Mouse (Mus musculus) regulatory T cell (primary cell): Measurements from ENCODE around the gene Ugt1a7c.
"Not testable (repeated sequence)": the region's sequence is repeated elsewhere in the genome, so short reads cannot be mapped to it uniquely, and the experiment has no call there.

Experiments
- in situ Hi-C: fragments of 300-600 bp; cut with MboI, MseI; formaldehyde crosslinking; loops from one replicate; pipeline ENCODE4 v1.15.1; 2025; ENCODE audit warnings: high pct_unique_total_duplicates

Ugt1a7c gene

GRCm38 (mm10) chr1:88112769-88113168, 17.9 kb downstream of the Ugt1a7c start:
- in situ Hi-C loops: not testable (repeated sequence)

DNA sequence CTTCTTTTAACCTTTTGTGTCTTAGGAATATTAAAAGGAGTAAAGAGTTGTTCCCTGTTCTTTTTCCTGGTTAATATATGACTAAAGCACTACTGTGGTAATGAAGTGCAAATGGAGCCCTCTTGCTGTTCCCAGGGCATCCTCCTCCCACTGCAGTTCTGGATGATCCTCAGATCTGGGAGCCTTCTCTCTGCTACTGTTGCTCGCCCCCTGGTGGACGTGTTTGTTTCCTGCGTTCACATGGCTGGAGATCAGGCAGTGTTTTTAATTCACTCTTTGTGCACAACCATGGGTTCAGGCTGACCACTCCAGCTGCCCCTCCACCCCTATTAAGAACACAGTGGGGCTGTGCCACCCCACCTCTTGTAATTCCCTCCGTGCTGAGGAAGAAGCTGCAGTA, 25.7 kb downstream of the Ugt1a7c start:
- in situ Hi-C loops: not testable (repeated sequence)

GRCm38 (mm10) chr1:88121521-88121920, 26.7 kb downstream of the Ugt1a7c start:
- in situ Hi-C loops: not testable (repeated sequence)

GRCm38 (mm10) chr1:88125827-88126360, 31.0 kb downstream of the Ugt1a7c start:
- in situ Hi-C loops: not testable (repeated sequence)

DNA sequence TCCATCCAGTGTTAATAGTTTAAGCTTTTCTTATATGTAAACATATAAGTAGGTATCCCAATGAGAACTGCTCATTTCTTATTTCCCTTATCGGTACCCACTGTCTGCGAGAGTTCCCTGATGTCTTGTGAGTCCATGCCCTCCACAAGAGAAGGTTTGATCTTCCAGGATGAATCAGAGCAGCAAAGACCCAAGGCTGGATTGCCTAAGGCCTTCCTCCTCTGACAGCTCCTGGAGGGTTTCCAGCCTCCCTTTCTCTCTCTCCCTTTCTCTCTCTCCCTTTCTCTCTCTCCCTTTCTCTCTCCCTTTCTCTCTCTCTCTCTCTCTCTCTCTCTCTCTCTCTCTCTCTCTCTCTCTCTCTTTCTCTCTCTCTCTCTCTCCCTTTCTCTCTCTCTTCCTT, 34.2 kb downstream of the Ugt1a7c start:
- in situ Hi-C loops: not testable (repeated sequence)

DNA sequence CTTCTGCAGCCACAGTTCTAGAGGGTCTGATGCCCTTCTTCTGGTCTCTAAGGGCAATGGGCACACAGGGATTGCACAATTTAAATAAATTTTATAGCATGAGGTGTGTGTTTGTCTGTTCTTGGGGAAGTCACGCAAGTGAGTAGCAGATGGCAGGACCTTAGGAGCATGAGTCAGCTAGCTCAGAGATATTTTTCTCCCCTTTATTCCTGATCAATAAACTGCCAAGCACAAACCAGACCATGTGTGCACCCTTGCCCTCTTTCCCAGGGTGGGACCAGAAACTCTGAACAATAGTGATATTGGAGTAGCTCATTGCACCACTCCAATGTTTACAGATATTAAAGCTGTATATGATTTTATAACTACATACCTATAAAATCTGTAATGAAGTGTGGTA, 35.4 kb downstream of the Ugt1a7c start:
- in situ Hi-C loops: not testable (repeated sequence)

GRCm38 (mm10) chr1:88133908-88134456, 39.1 kb downstream of the Ugt1a7c start:
- in situ Hi-C loops: no loop called here

- in situ Hi-C loops: not testable (repeated sequence)
Observed at GRCm38 (mm10) chr1:88134457-88135011, 39.7 kb downstream of the Ugt1a7c start, which contains the start of gene Ugt1a6a. Ugt1a6a (plus strand) TSS chr1:88134809.

DNA sequence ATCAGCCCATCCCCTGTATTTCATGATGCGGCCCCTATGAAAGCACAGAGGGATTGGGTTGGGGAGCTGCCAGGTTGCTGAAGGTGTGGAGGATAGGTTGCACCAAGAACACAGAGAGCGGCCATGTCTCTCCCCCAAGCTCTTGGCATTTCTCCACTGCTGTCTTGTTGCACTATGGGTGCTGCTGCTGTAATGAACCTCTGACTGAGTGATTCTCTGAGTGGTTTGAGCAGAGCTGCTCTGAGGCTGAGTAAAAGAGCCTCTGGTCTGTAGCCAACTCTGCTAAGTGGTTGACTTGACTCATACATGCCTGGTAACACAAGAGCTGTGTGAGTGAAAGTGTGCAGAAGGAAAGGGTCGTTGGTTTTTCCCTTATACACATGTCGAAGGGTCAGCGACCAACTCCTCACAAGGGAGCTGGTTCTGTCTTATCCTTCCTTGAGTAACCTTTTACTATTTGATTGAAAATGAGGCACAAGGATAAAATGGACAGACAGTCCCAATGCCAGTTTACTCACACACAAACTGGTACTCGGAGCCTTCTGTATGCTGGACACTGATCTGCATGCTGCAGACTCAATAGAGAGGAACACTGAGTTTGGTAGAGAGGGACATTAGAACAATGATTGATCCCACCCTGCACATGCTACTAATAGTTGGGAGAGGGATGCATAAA, 40.5 kb downstream of the Ugt1a7c start:
- in situ Hi-C loops: not testable (repeated sequence)

- in situ Hi-C loops: no loop called here
Observed at GRCm38 (mm10) chr1:88136646-88137045, 41.8 kb downstream of the Ugt1a7c start.

- in situ Hi-C loops: no loop called here
Observed at GRCm38 (mm10) chr1:88137264-88137663, 42.4 kb downstream of the Ugt1a7c start.

DNA sequence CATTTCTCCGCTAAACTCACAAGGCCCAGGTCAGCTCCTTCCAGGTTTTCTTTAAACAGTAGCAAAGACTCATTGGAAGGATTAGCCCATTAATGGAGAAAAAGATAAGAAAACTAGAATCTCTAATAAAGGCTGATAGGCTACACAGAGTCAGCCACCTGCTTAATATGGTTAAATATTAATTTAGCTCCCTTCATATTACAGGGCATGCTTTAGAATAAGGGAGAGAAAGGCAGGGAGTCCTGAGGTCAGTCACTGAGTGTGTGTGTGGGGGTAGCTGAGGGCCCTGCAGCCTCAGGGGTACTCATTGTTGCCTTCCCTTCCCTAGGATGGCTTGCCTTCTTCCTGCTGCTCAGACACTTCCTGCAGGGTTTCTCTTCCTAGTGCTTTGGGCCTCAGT, 43.3 kb downstream of the Ugt1a7c start:
- in situ Hi-C loops: no loop called here

GRCm38 (mm10) chr1:88140492-88140891, 45.6 kb downstream of the Ugt1a7c start:
- in situ Hi-C loops: loop anchor here (10.0 kb wide), 1 partner anchor 144 kb away; no protein-coding TSS in a partner anchor

DNA sequence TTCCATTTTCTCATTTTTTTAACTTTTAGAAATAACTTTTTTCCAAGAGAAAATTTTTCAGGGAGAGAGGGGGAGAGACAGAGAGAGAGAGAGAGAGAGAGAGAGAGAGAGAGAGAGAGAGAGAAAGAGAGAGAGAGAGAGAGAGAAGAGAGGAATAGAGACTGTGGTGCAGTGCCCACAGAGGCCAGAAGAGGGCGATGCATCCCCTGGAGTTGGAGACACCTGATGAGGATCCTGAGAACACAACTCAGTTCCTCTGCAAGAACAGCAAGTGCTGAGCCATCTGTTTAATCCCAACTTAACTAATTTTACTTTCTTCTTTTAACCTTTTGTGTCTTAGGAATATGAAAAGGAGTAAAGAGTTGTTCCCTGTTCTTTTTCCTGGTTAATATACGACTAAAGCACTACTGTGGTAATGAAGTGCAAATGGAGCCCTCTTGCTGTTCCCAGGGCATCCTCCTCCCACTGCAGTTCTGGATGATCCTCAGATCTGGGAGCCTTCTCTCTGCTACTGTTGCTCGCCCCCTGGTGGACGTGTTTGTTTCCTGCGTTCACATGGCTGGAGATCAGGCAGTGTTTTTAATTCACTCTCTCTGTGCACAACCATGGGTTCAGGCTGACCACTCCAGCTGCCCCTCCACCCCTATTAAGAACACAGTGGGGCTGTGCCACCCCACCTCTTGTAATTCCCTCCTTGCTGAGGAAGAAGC, 49.3 kb downstream of the Ugt1a7c start:
- in situ Hi-C loops: loop anchor here (10.0 kb wide), 1 partner anchor 141 kb away; no protein-coding TSS in a partner anchor

DNA sequence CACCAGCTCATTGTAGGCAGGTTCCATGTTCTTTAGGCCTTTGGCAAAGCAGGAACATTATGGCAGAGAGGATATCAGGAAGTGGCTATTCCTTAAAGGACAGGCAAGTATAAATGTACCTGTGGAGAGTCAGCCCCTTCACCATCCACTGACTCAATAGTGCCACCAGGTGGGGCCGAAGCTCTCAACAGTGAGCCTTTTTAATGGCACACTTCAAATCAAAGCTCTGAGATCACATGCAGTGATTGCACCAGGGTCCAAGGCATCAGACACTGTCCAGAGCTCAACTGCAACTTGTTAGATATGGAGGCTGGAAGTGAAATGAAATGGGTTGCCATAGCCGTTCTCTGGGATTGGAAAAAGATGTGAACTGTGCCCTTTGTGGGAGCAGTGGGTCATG, 50.4 kb downstream of the Ugt1a7c start:
- in situ Hi-C loops: loop anchor here (5.0 to 10.0 kb wide), 2 partner anchors 42 to 140 kb away; no protein-coding TSS in a partner anchor

- in situ Hi-C loops: not testable (repeated sequence)
Observed at GRCm38 (mm10) chr1:88150133-88150532, 55.3 kb downstream of the Ugt1a7c start.

GRCm38 (mm10) chr1:88158430-88158829, 63.6 kb downstream of the Ugt1a7c start:
- in situ Hi-C loops: no loop called here

DNA sequence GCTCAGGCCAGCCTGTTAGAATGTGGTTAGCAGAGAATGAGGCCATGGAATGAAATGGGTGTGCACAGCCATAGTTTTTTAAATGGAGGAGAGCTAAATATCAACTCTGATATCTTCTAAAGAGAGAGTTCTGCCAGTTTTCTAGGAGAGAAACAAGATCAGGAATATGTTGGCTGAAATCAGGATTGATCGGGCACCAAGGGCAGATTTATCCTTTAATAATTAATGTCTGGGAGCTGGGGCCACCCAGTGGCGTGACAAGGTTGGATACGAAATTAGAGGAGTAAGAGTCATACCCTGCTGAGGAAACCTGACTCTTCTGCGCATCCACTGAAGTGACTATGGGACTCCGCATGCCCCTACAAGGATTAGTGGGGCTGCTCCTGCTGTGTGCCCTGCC, 70.8 kb downstream of the Ugt1a7c start, which contains the start of gene Ugt1a5:
Ugt1a5 (plus strand) TSS at position 302 of the 400 bp plus-strand sequence.
- in situ Hi-C loops: no loop called here

GRCm38 (mm10) chr1:88172190-88172589, 77.3 kb downstream of the Ugt1a7c start:
- in situ Hi-C loops: not testable (repeated sequence)

DNA sequence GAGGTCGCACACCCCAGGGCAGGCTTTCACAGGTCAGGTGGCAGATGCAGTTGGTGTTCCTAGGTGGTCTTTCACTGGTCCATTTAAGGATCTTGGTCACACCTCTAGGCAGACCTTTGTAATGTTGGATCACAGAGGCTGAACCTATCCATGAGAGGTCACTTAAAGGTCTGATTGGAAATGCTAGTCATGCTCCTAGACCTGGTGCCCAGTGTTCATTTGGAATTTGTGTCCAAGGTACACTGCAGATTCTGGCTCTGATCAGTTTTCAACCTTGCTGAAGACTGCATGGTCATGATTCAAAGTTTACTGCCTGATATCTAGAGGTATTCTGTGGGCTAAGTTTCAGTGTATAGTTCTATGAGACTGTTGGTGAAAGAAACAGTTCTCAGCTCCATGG, 84.8 kb downstream of the Ugt1a7c start:
- in situ Hi-C loops: loop anchor here (25.0 kb wide), 3 partner anchors 333 to 1733 kb away; partner anchors contain the start of gene Glrp1

- in situ Hi-C loops: loop anchor here (5.0 to 25.0 kb wide), 4 partner anchors 39 to 1726 kb away; partner anchors contain the start of gene Glrp1
Observed at GRCm38 (mm10) chr1:88186325-88186935, 91.6 kb downstream of the Ugt1a7c start.
